Mouse (Mus musculus) erythroid progenitor cell, adult 5-6 weeks (primary cell): ENCODE results near the gene Dcaf15. TPM values are rescaled to one million over a fixed set of nuclear protein-coding genes. Genes with fewer than 3 reads are reported as not detected.

ENCODE experiments used
- ATAC-seq: replicated peaks from 2 replicates; pipeline ENCODE4 v1.8.0; 2016; ENCODE audit warnings: moderate number of reproducible peaks, mild to moderate bottlenecking, moderate TSS enrichment, inconsistent platforms; ENCODE audit not compliant: poor library complexity, low FRiP score, severe bottlenecking
- total RNA-seq, 2 experiments: library from RNA; stranded (forward) in 1 of 2; stranded (reverse) in 1 of 2; fragments of 150-400 nt in 1 of 2; fragments of 186-747, 209-891 nt in 1 of 2; gene quantifications; 2 replicates each; pipeline versions ENCODE4 v1.2.3 to v1.2.4; 2015 to 2017; ENCODE audit warnings: low replicate concordance in 2 of 2

The Dcaf15 gene
- total RNA-seq, 2 experiments from 2014 or later, result 8.8 to 11.9 TPM

- no peak for ATAC-seq
These were observed 967 bp downstream of the Dcaf15 start for GRCm38 (mm10) chr8:84103601-84104000.

GRCm38 (mm10) chr8:84101476-84102270 lies 2.9 kb downstream of the Dcaf15 start:
- no peak for ATAC-seq

GRCm38 (mm10) chr8:84098376-84098775 lies 6.2 kb downstream of the Dcaf15 start:
- ATAC-seq, result no peak

- no peak for ATAC-seq
These were observed 8.5 kb downstream of the Dcaf15 start for GRCm38 (mm10) chr8:84096061-84096460.

- ATAC-seq, result no peak
These were observed 14.0 kb downstream of the Dcaf15 start for GRCm38 (mm10) chr8:84090585-84090984.

- no peak for ATAC-seq
These were observed 15.3 kb downstream of the Dcaf15 start for GRCm38 (mm10) chr8:84089277-84089676.

- ATAC-seq, result no peak
These were observed 16.7 kb downstream of the Dcaf15 start for GRCm38 (mm10) chr8:84087821-84088220.

- no peak for ATAC-seq
These were observed 17.4 kb downstream of the Dcaf15 start for GRCm38 (mm10) chr8:84087156-84087555.

GRCm38 (mm10) chr8:84084341-84085115 lies 20.0 kb downstream of the Dcaf15 start:
- no peak for ATAC-seq

- no peak for ATAC-seq
These were observed 20.7 kb downstream of the Dcaf15 start for GRCm38 (mm10) chr8:84083829-84084241.

GRCm38 (mm10) chr8:84079206-84079605 lies 25.4 kb downstream of the Dcaf15 start:
- ATAC-seq, result no peak

- ATAC-seq, result no peak
These were observed 27.7 kb downstream of the Dcaf15 start for GRCm38 (mm10) chr8:84076849-84077248.

- no peak for ATAC-seq
These were observed 28.2 kb downstream of the Dcaf15 start for GRCm38 (mm10) chr8:84076412-84076811.

- no peak for ATAC-seq
These were observed 31.2 kb downstream of the Dcaf15 start for GRCm38 (mm10) chr8:84073230-84073976.

- no peak for ATAC-seq
These were observed 32.2 kb downstream of the Dcaf15 start for GRCm38 (mm10) chr8:84072321-84072720.

- ATAC-seq, result no peak
These were observed 32.6 kb downstream of the Dcaf15 start for GRCm38 (mm10) chr8:84071921-84072320.

- ATAC-seq, result no peak
These were observed 33.9 kb downstream of the Dcaf15 start for GRCm38 (mm10) chr8:84070667-84071066.

- ATAC-seq, result no peak
These were observed 34.3 kb downstream of the Dcaf15 start for GRCm38 (mm10) chr8:84070241-84070640.

- ATAC-seq, result no peak
These were observed 34.8 kb downstream of the Dcaf15 start for GRCm38 (mm10) chr8:84069750-84070149.

- ATAC-seq, result no peak
These were observed 35.4 kb downstream of the Dcaf15 start for GRCm38 (mm10) chr8:84069169-84069568.
